Mouse (Mus musculus): Measurements from ENCODE around the gene Sptb.

The Sptb gene

DNA sequence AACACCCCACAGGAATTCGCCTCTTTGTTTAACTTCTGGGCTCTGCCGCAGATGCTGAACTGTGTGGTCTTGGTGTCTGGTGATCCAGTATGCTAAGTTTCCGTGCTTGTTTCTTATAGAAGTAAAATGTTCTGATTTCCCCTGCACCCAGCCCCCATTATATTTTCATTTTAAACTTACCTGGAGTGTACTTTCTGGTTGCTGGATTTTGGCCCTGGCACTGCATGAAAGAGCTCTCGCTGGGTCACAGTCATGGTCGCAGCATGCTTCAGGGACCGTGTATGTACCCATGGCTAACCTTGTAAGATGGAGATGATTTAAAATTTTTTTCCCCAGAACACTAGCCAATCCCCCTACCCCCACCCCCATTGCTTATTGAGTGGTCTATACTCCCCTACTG lies 168.5 kb downstream of the Sptb start:
- DNase-seq (ENCODE audit: low spot score), result no peak

- DNase-seq (ENCODE audit: low spot score), result no peak
Observed at GRCm38 (mm10) chr12:76541475-76541874, 168.9 kb downstream of the Sptb start.

DNA sequence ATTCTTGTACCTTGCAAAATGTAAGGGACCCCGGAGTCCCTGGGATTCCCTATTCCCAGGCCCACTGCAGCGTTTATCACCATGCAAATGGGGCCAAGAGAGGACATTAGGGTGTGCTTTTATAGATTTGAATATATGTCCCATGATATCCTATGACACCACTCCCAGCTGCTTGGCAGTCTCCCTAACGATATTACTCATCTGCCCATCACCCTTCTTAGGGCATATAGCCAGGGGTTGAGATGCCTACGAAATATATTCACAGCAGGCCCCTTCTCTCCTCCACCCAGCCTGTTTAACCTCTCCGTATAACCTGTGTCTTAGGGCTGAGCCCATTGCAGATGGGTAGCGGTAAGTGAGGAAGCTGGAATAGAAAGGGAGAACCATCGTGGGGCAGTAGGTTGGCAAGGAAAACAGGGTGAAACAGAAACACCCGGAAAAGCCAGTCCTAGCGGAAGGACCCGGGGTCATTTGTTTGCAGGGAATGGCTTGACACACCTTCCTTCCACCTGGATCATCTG lies 169.6 kb downstream of the Sptb start:
- DNase-seq (ENCODE audit: low spot score), result no peak

- no peak for DNase-seq (ENCODE audit: low spot score)
Observed at GRCm38 (mm10) chr12:76540169-76540568, 170.2 kb downstream of the Sptb start.

- DNase-seq (ENCODE audit: low spot score), result no peak
Observed at GRCm38 (mm10) chr12:76537434-76537833, 172.9 kb downstream of the Sptb start.

- DNase-seq (ENCODE audit: low spot score), result no peak
Observed at GRCm38 (mm10) chr12:76536591-76537153, 173.7 kb downstream of the Sptb start.

DNA sequence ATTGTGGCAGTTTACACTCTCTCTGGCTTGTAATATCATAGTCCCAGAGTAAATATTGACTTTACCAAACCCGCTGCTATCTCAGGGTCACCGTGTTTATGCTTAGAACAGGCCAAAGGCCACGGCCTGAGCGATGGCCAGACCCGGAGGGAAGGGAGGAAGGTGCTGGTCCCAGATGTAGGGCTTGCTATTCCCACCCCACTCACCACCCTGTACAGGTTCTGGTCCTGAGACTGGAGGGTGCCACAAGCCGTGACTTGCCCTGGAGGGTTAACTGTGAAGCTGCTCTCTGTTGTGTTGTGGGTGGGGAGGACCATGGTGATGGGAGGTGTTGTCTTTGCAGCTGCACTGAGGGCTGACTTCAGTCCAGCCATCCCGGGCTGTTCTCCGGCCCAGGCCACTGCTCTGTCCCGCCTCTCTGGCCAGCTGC lies 174.9 kb downstream of the Sptb start:
- no peak for DNase-seq (ENCODE audit: low spot score)

GRCm38 (mm10) chr12:76534641-76535283 lies 175.6 kb downstream of the Sptb start:
- no peak for DNase-seq (ENCODE audit: low spot score)

DNA sequence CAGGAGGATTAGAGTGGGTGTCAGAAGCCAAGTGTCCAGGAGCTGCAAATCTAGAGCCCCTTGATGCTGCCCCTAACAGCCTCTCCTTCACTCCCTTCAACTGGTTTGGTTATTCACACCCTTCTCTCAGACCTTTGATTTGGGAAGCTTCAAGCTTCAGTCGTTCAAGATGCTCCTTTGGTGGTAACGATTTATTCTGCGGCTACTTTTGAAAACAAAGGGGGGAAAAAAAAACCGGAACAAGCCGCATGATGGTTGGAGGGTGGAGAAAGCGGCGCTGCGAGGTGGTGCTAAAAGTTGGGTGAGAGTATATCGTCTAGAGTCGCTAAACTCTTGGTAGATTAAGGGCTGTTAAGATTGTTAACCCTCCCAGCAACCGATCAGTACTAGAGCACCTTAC lies 176.1 kb downstream of the Sptb start:
- DNase-seq (ENCODE audit: low spot score), result no peak

DNA sequence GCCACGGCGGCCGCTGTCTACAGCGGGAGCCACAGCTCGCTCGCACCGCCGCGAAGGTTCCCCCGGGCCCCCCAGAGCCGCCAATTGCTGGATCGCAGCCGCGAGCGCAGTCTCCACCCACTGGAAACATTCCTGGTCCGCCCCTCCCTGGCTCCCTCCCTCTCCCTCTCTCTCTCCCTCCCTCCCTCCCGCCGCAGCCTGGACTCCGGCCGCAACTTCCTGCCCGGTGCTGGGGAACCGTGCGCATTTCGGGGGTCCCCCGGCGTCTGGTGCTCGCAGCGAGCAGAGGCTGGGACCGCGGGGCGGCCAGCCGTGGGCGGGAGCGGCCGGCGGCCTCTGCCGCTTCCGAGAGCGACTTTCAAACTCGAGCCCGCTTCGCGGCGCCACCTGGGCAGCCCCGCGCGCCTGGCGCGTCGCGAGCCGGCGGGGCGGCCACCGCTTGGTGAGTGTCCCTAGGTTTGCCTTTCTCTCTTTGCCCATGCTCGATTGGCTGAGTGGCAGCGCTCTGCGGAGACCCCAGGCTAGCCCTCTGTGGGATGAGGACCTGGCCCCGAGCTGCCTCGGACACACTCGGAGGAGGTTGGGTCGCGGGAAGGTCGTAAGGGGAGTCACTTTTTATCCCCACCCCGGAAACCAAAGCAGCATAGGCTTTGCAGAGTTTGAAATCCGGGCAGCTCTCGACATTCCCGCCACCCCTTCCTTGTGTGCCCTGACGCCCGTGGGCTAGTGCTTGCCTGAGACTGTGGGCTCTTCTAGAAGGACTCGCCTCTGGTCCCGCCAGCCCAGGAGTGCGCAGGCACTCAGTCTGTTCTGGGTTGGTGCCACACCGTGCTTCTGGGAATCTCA lies 176.7 kb downstream of the Sptb start:
- peak; percentile 60 for DNase-seq (ENCODE audit: low spot score)

GRCm38 (mm10) chr12:76532926-76533376 lies 177.4 kb downstream of the Sptb start:
- DNase-seq (ENCODE audit: low spot score), result no peak

- no peak for DNase-seq (ENCODE audit: low spot score)
Observed at GRCm38 (mm10) chr12:76531986-76532925, 178.1 kb downstream of the Sptb start.

DNA sequence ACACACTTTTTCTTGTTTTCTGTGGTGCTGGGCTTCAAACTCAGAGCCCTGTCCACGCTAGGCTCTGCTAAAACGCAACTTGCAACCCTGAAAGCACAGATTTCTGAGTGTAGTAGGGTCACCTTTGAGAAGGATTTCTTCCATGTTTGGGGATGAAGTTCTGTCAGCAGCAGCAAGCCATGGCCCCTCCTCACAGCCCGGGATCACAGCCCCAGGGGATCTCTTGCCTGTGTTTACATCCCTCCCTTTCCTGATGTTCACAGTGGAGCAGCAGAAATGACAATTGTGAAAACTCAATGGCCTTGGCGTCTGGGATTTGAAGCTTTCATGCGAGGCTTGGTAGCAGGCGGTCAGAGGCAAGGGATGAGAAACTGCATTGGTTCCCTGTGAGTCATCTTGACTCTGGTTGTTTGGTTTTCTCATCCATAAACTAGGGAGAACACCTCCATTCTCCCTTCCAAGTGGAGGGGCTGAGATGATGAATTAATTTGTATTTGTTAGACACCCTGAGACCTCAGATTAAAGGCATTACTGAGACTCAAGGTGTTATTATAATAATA lies 179.7 kb downstream of the Sptb start, which contains the start of gene Plekhg3:
TSS of gene Plekhg3 (plus strand) at position 312 of the 560 bp plus-strand sequence.
- DNase-seq (ENCODE audit: low spot score), result no peak
